Mouse (Mus musculus): Measurements from ENCODE around the gene Rps8. TPM values are rescaled to one million over a fixed set of nuclear protein-coding genes. Genes with fewer than 3 reads are reported as not detected.
A peak's percentile ranks its signal among the peaks of the same experiment; 100 is the strongest.

Gene Rps8
- total and polyA plus RNA-seq, 3 experiments: 1,132 to 5,186 (median 1,156) TPM

DNA sequence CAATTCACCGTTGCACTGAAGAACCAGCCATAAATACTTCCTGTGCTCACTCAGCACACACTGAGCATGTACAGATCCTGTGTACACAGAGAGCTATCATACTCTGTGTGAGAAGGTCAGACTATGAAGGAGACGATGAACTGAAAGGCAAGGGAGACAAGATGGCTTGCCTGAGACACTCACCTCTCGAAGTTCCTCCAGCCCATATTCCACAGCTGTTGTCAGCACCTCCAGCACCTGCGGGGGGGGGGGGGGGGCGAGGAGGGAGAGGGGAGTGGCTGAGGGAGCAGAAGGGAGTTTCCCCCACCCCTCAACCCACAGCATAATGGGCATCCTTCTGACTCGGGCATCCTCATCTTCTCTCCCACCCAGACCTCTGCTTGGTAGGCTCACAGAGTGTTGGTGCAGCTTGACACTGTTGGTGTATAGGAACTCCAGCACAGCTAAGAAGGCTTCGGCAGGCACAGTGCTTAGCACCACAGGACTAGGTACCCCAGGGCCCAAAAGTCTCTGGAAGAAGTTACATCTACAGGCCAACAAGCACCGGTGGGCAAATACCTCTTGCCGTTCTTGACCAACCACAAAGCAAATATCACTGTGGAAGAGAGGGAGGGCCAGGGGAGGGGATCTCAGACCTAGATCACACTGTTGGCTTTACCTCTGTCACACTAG lies 32.4 kb downstream of the Rps8 start:
- no peak for DNase-seq (ENCODE audit: low read depth, low spot score)
- Histone ChIP-seq H3K4me3 (ENCODE audit: control insufficient read depth in 1 of 2, insufficient read depth in 1 of 2, low read depth in 2 of 2, low read length in 2 of 2) (no peak overlapping the region), H3K27me3 (ENCODE audit: control insufficient read depth in 1 of 2, insufficient read depth in 2 of 2, low read length in 2 of 2) (no peaks in the 10 kb centered on the region), H3K27ac (ENCODE audit: control insufficient read depth, low read depth, low read length) (peak overlapping the region; percentile 100), H3K4me1 (ENCODE audit: control insufficient read depth in 1 of 2, insufficient read depth in 2 of 2, low read length in 2 of 2) (peaks cover 5 to 36% of the 10 kb centered on the region in 2 experiments), H3K36me3 (ENCODE audit: control insufficient read depth in 1 of 2, insufficient read depth in 2 of 2, low read length in 2 of 2) (peaks cover 0 to 34% of the 10 kb centered on the region in 2 experiments; a peak in 2 of 4 replicates), H3K9me3 (replicated peaks; ENCODE audit: insufficient read depth, low read length) (no peaks in the 10 kb centered on the region), H3K9ac (ENCODE audit: control insufficient read depth, low read depth, low read length, poor library complexity, severe bottlenecking) (no peak overlapping the region), H3K79me2 (ENCODE audit: control insufficient read depth, insufficient read depth, low read length, poor library complexity) (peaks cover 13% of the 10 kb centered on the region)
- TF ChIP-seq GABPA (IDR thresholded peaks at IDR 0.05; ENCODE audit: low read depth, low read length): no peak
- TF ChIP-seq MYB (IDR thresholded peaks at IDR 0.05; ENCODE audit: low read depth, low read length): no peak
- no peak for TF ChIP-seq MXI1 (IDR thresholded peaks at IDR 0.05; ENCODE audit: low read depth, low read length)
- no peak for TF ChIP-seq MAZ (IDR thresholded peaks at IDR 0.05; ENCODE audit: low read depth, low read length)
- no peak for TF ChIP-seq USF2 (IDR thresholded peaks at IDR 0.05; ENCODE audit: borderline replicate concordance in 1 of 2, insufficient read depth in 1 of 2, low read depth in 1 of 2, low read length in 2 of 2)
- TF ChIP-seq MAFK (IDR thresholded peaks at IDR 0.05; ENCODE audit: borderline replicate concordance, low read depth, low read length): no peak
- no peak for TF ChIP-seq CTCF (IDR thresholded peaks at IDR 0.05 in 2 of 3, conservative IDR thresholded peaks at IDR 0.05 in 1 of 3; ENCODE audit: control insufficient read depth in 1 of 3, insufficient read depth in 1 of 3, low read depth in 2 of 3, low read length in 3 of 3, poor library complexity in 1 of 3, severe bottlenecking in 1 of 3)
- TF ChIP-seq ZNF384 (IDR thresholded peaks at IDR 0.05; ENCODE audit: low read depth, low read length): no peak
- no peak for TF ChIP-seq ZMIZ1 (IDR thresholded peaks at IDR 0.05; ENCODE audit: low read depth, low read length)
- no peak for TF ChIP-seq ELF1 (IDR thresholded peaks at IDR 0.05; ENCODE audit: low read depth, low read length)
- TF ChIP-seq RCOR1 (IDR thresholded peaks at IDR 0.05; ENCODE audit: low read depth, low read length): no peak
- TF ChIP-seq GATA1 (IDR thresholded peaks at IDR 0.05; ENCODE audit: low read depth, low read length): no peak
- TF ChIP-seq POLR2AphosphoS5 (IDR thresholded peaks at IDR 0.05; ENCODE audit: borderline replicate concordance, low read depth, low read length): no peak
- no peak for TF ChIP-seq ZKSCAN1 (IDR thresholded peaks at IDR 0.05; ENCODE audit: low read depth, low read length)
- no peak for TF ChIP-seq NELFE (IDR thresholded peaks at IDR 0.05; ENCODE audit: low read depth, low read length)
- TF ChIP-seq JUND (IDR thresholded peaks at IDR 0.05; ENCODE audit: low read depth, low read length): no peak
- no peak for TF ChIP-seq RAD21 (IDR thresholded peaks at IDR 0.05; ENCODE audit: low read depth, low read length)

DNA sequence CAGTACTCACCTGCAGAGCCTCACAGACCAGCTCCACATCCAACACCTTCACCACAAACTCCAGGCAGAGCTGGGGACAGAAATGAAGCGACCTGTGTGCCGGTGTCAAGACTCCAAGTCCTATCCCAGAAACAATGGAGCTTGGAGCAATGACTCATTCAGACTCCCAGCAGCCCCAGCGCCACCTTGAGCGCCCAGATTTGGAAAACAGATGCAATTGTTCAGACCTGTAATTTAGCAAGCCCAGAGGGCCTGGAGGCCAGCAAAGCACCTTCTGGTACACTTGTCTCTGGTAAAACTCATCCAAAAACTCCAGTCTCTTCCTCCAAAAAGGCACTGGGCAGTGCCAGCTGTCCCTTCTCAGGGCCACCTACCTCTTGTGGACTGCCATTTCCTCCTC lies 33.8 kb downstream of the Rps8 start:
- Histone ChIP-seq H3K27ac (ENCODE audit: control insufficient read depth, low read depth, low read length) (no peak overlapping the region), H3K4me3 (ENCODE audit: control insufficient read depth in 1 of 2, insufficient read depth in 1 of 2, low read depth in 2 of 2, low read length in 2 of 2) (no peak overlapping the region), H3K9ac (ENCODE audit: control insufficient read depth, low read depth, low read length, poor library complexity, severe bottlenecking) (no peak overlapping the region), H3K4me1 (ENCODE audit: control insufficient read depth in 1 of 2, insufficient read depth in 2 of 2, low read length in 2 of 2) (peaks cover 4 to 35% of the 10 kb centered on the region in 2 experiments), H3K79me2 (ENCODE audit: control insufficient read depth, insufficient read depth, low read length, poor library complexity) (peaks cover 13% of the 10 kb centered on the region), H3K36me3 (ENCODE audit: control insufficient read depth in 1 of 2, insufficient read depth in 2 of 2, low read length in 2 of 2) (peaks cover 0 to 33% of the 10 kb centered on the region in 2 experiments; a peak in 2 of 4 replicates), H3K27me3 (ENCODE audit: control insufficient read depth in 1 of 2, insufficient read depth in 2 of 2, low read length in 2 of 2) (no peaks in the 10 kb centered on the region), H3K9me3 (replicated peaks; ENCODE audit: insufficient read depth, low read length) (no peaks in the 10 kb centered on the region)
- no peak for DNase-seq (ENCODE audit: low read depth, low spot score)
- no peak for TF ChIP-seq RCOR1 (IDR thresholded peaks at IDR 0.05; ENCODE audit: low read depth, low read length)
- no peak for TF ChIP-seq BHLHE40 (IDR thresholded peaks at IDR 0.05; ENCODE audit: borderline replicate concordance, low read depth, low read length)
- no peak for TF ChIP-seq EP300 (IDR thresholded peaks at IDR 0.05; ENCODE audit: low read depth in 1 of 2, low read length in 2 of 2)
- no peak for TF ChIP-seq MAZ (IDR thresholded peaks at IDR 0.05; ENCODE audit: low read depth, low read length)
- no peak for TF ChIP-seq RAD21 (IDR thresholded peaks at IDR 0.05; ENCODE audit: low read depth, low read length)
- TF ChIP-seq USF1 (IDR thresholded peaks at IDR 0.05; ENCODE audit: low read depth, low read length): no peak
- no peak for TF ChIP-seq ZKSCAN1 (IDR thresholded peaks at IDR 0.05; ENCODE audit: low read depth, low read length)
- no peak for TF ChIP-seq SIN3A (IDR thresholded peaks at IDR 0.05; ENCODE audit: low read length)
- TF ChIP-seq TBP (IDR thresholded peaks at IDR 0.05; ENCODE audit: low read depth, low read length): no peak
- no peak for TF ChIP-seq USF2 (IDR thresholded peaks at IDR 0.05; ENCODE audit: borderline replicate concordance in 1 of 2, insufficient read depth in 1 of 2, low read depth in 1 of 2, low read length in 2 of 2)
- no peak for TF ChIP-seq TAL1 (IDR thresholded peaks at IDR 0.05; ENCODE audit: low read length)
- no peak for TF ChIP-seq CHD1 (IDR thresholded peaks at IDR 0.05; ENCODE audit: low read depth, low read length)
- no peak for TF ChIP-seq MYB (IDR thresholded peaks at IDR 0.05; ENCODE audit: low read depth, low read length)
- TF ChIP-seq GATA1 (IDR thresholded peaks at IDR 0.05; ENCODE audit: low read depth, low read length): no peak
- no peak for TF ChIP-seq CTCF (IDR thresholded peaks at IDR 0.05 in 2 of 3, conservative IDR thresholded peaks at IDR 0.05 in 1 of 3; ENCODE audit: control insufficient read depth in 1 of 3, insufficient read depth in 1 of 3, low read depth in 2 of 3, low read length in 3 of 3, poor library complexity in 1 of 3, severe bottlenecking in 1 of 3)
- no peak for TF ChIP-seq JUND (IDR thresholded peaks at IDR 0.05; ENCODE audit: low read depth, low read length)

Data from MEL (cell line).